Mouse (Mus musculus) left cerebral cortex, adult 18-20 months (tissue): ENCODE data around the gene Ero1lb. TPM values are rescaled to one million over a fixed set of nuclear protein-coding genes. Genes with fewer than 3 reads are reported as not detected.

Source experiments
- DNase-seq, 2 experiments: peaks; one replicate each; pipeline ENCODE4 v3.0.0; 2021 to 2022; ENCODE audit warnings: low spot score in 2 of 2, mixed read lengths in 1 of 2
- long read RNA-seq, 2 experiments: library from polyadenylated mRNA; stranded (forward); transcript quantifications; one replicate each; pipeline ENCODE4 v2.0.0; 2021
- total RNA-seq, 2 experiments: library from RNA; stranded (reverse); gene quantifications; 2 replicates each; pipeline ENCODE4 v1.2.3; 2021

The Ero1lb gene
- total RNA-seq = 10 to 100 TPM; 14.1 to 17.0 TPM
- long read RNA-seq, experiment 1, partial matches to known transcripts = 0 of 1 reads
- long read RNA-seq, experiment 1, other reads (novel, unspliced or antisense) = 1 of 1 reads
- long read RNA-seq, experiment 2, partial matches to known transcripts = 2 of 4 reads
- long read RNA-seq, experiment 2, other reads (novel, unspliced or antisense) = 2 of 4 reads

DNA sequence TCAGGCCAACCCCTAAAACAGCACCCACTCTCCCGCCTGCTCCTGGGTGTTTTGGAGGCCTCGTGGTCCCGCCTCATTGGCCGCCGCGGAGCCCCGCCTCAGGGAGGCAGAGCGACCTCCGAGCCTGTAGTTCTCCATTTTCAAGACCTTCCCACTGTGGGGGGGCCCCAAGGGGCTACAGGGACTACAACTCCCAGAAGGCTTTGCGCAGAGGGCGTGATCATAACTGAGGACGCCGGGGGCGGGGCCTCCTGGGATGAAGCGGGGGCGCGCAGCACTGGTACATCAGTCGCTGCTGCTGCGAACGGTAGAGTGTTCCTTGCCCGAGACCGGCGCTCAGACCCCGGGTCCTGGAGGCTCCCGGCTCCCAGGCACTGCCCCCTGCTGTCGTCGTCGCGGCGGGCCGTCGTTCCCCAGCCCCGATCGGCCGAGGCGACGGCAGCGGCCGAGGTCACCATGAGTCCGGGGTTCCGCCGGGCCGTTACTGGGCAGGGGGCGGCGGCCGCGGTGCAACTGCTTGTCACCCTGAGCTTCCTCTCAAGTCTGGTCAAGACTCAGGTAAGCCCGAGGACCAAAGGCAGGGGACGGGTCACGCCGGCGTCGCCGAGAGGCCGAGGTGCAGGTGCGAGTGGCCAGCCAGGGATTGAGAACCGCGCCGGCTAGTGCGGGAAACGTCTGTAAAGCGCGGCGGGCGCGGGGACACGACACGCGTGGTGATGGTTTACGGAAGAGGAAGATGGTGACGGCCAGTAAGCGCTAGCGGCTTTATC is at the start of gene Ero1lb:
Gene Ero1lb, plus strand, starts transcription at position 254 of the 770 bp plus-strand sequence.
- peak; percentile 99 for DNase-seq

DNA sequence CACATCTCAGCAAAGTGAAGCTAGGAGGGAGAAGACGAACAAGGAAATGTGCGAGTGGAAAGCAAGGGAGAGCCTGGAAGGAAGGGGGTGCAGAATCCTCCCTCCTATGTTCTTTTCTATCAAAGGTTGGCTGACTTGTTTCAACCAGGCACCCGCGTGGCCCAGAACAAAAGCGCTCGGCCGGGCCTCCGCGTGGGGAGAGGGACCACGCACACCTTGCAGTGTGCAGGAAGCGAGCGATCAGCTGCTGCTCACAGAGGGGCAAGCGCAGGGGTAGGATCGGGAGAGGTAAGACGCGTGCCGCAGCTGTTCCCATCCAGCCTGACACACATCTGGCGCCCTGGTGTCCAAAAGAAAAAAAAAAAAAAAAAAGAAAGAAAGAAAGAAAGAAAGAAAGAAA is 46.3 kb upstream of the Ero1lb start:
- DNase-seq = no peak

- peak; percentile 18 to 40 for DNase-seq
Observed at GRCm38 (mm10) chr13:12519955-12520584, 45.6 kb upstream of the Ero1lb start, which contains the start of gene Edaradd. Edaradd (minus strand) TSS chr13:12520438.

GRCm38 (mm10) chr13:12522346-12522745 is 43.3 kb upstream of the Ero1lb start:
- DNase-seq = no peak

GRCm38 (mm10) chr13:12525678-12526077 is 40.0 kb upstream of the Ero1lb start:
- no peak for DNase-seq

DNA sequence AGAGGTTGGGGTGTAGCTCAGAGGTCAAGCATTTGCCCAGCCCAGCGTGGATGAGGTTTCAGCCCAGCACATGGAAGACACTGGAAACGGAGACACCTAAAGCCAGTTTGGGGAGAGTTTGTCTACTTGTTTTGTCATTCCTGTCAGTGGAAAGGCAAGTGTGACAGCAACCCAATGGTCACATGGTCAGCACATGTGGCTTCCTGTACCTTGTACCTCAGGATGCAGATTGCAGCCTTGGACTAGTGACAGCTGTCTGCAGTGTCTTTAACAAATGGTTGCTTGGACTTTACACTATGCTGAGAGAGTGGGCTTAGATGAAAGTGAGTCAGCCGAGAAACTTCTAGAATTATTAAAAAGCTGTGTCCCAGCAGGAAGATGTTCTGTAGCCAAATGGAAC is 31.0 kb upstream of the Ero1lb start:
- DNase-seq = no peak

DNA sequence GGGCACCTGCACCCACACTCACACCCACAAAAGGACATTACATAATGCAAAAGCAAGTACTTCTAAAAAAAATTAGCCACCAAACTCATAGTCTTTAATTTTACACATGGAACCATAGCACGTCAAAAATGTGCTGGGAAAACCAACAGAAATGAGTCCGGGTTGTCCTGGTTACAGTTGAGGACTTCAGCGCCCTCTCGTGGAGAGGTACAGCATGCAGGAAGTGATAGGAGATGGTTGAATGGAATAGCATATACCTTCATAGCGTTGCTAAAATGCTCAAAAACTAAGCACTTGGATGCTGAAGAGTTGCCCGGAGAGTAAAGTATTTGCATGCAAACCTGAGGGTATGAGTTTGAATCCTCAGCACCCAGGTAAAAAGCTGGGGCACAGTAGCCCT is 27.7 kb upstream of the Ero1lb start:
- DNase-seq = peak; percentile 20 to 53

DNA sequence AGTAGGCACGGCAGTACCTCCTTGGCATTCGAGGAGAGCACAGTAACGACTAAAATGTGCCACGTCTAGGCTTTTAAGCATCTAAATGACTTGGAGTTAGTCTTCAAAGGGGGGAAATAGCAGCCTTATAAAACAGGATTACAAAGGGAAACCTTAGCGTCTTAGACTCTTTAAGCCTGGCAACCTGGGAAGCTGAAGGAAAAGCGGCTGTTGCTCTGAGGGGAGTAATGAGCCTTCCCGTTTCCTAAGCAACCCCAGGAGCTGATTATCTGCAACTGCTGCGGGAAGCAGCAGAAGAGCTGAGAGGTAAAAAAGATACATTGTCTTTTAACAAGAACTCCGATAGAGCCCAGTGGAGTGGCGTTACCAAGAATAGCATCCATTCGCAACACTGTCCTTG is 26.0 kb upstream of the Ero1lb start:
- DNase-seq = peak in 1 of 2 experiments; percentile 4

DNA sequence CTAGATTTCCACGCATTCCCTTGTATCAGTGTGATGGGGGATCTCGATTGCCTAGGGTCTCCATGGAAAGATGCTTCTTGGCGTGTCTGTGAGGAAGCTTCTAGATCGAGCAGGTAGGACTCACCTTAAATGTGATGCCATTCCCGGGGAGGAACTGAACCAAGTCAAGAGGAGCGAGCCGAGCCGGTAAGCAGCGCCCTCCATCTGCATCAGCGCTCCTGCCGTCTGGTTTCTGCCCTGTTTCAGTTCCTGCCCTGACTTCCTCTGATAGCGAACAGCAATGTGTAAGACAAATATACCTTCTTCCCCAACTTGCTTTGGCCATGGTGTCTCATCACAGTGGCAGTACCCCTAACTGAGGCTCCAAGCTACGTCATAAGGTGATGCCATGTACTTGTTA is 25.6 kb upstream of the Ero1lb start:
- no peak for DNase-seq

GRCm38 (mm10) chr13:12542006-12542981 is 23.4 kb upstream of the Ero1lb start:
- DNase-seq = peak; percentile 9 to 22

DNA sequence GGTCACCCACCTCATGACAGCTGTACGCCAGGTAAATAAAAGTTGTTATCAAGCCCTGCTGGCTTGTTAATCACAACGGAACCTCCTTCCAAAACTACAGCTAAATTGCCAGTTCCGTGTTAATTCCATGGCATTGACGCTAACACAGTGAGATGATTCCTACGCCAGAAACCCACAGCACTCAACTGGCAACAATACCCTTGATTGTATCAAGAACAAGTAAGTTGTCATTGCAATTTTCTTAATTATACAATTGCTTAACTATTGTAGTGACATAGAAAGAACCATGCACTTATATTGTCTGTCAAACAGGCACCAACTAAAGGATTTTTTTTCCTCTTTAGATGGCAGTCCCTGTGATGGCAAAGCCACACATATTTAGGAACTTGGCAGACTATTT is 22.4 kb upstream of the Ero1lb start:
- no peak for DNase-seq

GRCm38 (mm10) chr13:12543880-12544568 is 21.6 kb upstream of the Ero1lb start:
- DNase-seq = no peak

- DNase-seq = no peak
Observed at GRCm38 (mm10) chr13:12554211-12554610, 11.5 kb upstream of the Ero1lb start.

DNA sequence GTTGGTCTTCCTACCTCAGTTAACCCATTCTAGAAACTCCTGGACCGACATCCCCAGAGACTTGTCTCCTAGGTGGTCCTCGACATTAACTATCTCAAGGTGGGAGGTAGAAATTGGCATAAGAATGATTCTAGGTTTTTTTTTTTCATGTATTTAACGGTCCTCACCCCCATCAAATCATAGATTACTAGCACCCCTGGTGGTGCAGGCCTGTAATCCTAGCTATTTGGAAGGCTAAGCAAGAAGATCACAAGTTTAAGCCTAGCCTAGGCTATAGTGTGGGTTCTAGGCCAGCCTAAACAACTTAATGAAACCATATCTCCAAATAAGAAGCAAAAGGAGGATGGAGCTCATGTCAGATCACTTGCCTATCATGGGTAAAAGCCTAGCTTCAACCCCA is 6.6 kb upstream of the Ero1lb start:
- DNase-seq = no peak

DNA sequence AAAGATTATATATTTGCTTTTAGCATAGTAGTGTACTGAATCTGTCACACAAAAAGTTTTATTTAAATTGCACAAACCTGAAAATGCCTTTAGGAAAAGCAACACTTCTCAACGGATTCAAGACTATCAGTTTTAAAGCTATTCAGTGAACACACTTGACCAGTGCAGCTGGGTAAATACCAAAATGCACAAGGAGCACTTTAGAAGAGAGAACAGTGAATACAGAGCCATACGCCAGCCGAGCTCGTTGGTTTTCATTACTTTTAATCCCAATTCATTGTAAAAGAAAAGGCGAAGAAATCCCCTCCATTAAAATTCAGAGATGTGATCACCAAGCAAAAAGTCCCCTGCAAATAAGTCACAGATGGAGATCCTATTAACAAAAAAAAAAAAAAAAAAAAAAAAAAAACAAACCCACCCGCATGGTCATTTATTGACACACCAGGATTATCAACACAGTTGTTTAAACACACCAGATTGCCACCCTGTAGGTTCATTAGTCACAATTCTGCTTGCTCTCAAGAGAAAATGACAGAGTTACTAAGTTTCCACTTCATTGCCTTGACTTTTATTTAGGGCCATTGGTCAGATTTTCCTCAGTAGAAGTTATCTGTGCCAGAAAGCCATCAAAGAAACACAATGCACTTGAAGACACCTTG is 6.1 kb upstream of the Ero1lb start:
- no peak for DNase-seq

- no peak for DNase-seq
Observed at GRCm38 (mm10) chr13:12561729-12562128, 3.9 kb upstream of the Ero1lb start.

DNA sequence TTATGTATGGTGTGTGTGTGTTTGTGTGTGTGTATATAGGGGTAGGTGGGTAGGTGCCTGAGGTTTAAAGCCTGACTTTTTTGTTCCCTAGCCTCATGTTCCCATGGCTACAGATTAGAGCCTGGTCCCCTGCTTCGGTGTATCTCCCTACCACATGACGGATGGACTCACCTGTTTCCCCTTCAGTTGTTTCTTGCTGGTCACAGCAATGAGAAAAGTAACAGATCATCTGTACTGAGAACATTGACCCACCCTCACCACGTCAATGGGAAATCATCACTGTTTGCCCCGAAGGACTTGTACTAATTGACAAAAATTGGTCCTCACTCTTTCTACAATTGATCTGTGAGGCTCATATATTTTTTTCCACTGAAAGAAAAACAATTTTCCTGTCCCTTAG is 3.4 kb upstream of the Ero1lb start:
- no peak for DNase-seq

DNA sequence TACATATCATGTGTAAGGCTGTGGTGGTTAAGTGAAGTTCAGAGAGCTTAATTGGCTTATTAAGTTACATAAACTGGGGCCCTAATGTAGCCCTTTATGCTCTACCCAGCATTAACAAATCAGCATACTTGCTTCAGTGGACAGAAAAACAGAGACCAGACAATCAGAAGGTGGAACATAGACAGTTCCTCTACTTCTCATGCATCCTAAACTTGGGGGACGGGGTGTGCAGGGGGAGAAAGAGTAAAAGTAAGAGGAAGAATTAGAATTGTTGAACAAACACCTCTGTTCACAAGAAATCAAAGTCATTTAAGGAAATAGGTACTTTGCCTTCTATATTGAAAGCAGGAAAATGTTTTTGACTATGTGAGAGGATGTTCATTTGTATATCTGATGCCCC is 2.3 kb downstream of the Ero1lb start:
- DNase-seq = no peak

- DNase-seq = no peak
Observed at GRCm38 (mm10) chr13:12568597-12569469, 3.2 kb downstream of the Ero1lb start.
